Mouse (Mus musculus) thymus, postnatal 36 days (tissue): Measurements from ENCODE around the gene Acvr1.

Experiments used
- DNase-seq, 2 experiments: peaks; one replicate each; pipeline ENCODE4 v3.0.0; 2022; ENCODE audit warnings: mixed read lengths in 2 of 2

Gene Acvr1

GRCm38 (mm10) chr2:58567066-58567810, at the start of gene Acvr1, which contains the start of gene Upp2:
Acvr1 (minus strand) TSS chr2:58567157.
Upp2 (plus strand) TSS chr2:58567298.
- peak; percentile 46 to 59 for DNase-seq

GRCm38 (mm10) chr2:58615766-58616165, 48.8 kb upstream of the Acvr1 start:
- DNase-seq: no peak

- no peak for DNase-seq
Observed at GRCm38 (mm10) chr2:58614851-58615250, 47.9 kb upstream of the Acvr1 start.

GRCm38 (mm10) chr2:58613720-58614119, 46.8 kb upstream of the Acvr1 start:
- DNase-seq: no peak

GRCm38 (mm10) chr2:58604791-58605190, 37.8 kb upstream of the Acvr1 start:
- DNase-seq: no peak

GRCm38 (mm10) chr2:58603379-58603778, 36.4 kb upstream of the Acvr1 start:
- DNase-seq: no peak

GRCm38 (mm10) chr2:58601382-58601781, 34.4 kb upstream of the Acvr1 start:
- no peak for DNase-seq

- DNase-seq: no peak
Observed at GRCm38 (mm10) chr2:58599639-58600038, 32.7 kb upstream of the Acvr1 start.

- DNase-seq: no peak
Observed at GRCm38 (mm10) chr2:58597556-58597955, 30.6 kb upstream of the Acvr1 start.

- no peak for DNase-seq
Observed at GRCm38 (mm10) chr2:58596774-58597342, 29.9 kb upstream of the Acvr1 start.

- no peak for DNase-seq
Observed at GRCm38 (mm10) chr2:58595350-58595749, 28.4 kb upstream of the Acvr1 start.

- DNase-seq: no peak
Observed at GRCm38 (mm10) chr2:58590055-58590454, 23.1 kb upstream of the Acvr1 start.

- DNase-seq: no peak
Observed at GRCm38 (mm10) chr2:58589637-58590036, 22.7 kb upstream of the Acvr1 start.

- no peak for DNase-seq
Observed at GRCm38 (mm10) chr2:58586311-58586710, 19.4 kb upstream of the Acvr1 start.

- DNase-seq: no peak
Observed at GRCm38 (mm10) chr2:58574167-58574566, 7.2 kb upstream of the Acvr1 start.

- no peak for DNase-seq
Observed at GRCm38 (mm10) chr2:58568841-58569645, 2.1 kb upstream of the Acvr1 start.

- no peak for DNase-seq
Observed at GRCm38 (mm10) chr2:58567866-58568719, 1.1 kb upstream of the Acvr1 start.

- DNase-seq: peak; percentile 57 to 67
Observed at GRCm38 (mm10) chr2:58566410-58567065, 419 bp downstream of the Acvr1 start.

- DNase-seq: no peak
Observed at GRCm38 (mm10) chr2:58566049-58566409, 928 bp downstream of the Acvr1 start.

GRCm38 (mm10) chr2:58565267-58565666, 1.7 kb downstream of the Acvr1 start:
- no peak for DNase-seq

- no peak for DNase-seq
Observed at GRCm38 (mm10) chr2:58562137-58562536, 4.8 kb downstream of the Acvr1 start.
